Mouse (Mus musculus): ENCODE measurements around the gene Cnnm2. TPM values are rescaled to one million over a fixed set of nuclear protein-coding genes. Genes with fewer than 3 reads are reported as not detected.
A peak's percentile ranks its signal among the peaks of the same experiment; 100 is the strongest.

Cnnm2 gene
- polyA plus RNA-seq, 1 experiment from 2014 or later = 2.0 TPM

DNA sequence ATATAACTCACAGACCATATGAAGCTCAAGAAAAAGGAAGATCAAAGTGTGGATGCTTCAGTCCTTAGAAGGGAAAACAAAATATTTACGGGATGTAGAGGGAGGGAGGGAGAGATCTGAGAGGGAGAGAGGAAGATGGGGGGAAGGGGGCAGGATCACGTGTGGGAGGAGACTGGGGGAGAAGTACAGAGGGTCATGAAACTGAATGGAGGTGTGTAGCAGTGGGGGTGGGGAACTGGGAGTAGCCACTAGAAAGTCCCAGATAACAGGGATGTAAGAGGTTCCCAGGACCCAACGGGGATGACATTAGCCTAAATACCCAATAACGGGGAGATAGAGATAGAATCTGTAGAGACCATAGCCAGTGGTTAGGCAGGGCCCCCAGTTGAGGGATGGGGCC lies 73.9 kb downstream of the Cnnm2 start:
- ATAC-seq (ENCODE audit: low FRiP score, low TSS enrichment) = no peak
- Histone ChIP-seq H3K27ac (replicated peaks) (no peak overlapping the region), H3K4me1 (replicated peaks; ENCODE audit: control insufficient read depth, insufficient read depth) (no peaks in the 10 kb centered on the region), H3K27me3 (ENCODE audit: control insufficient read depth, insufficient read depth, low read length) (no peaks in the 10 kb centered on the region), H3K4me3 (ENCODE audit: low read depth, low read length) (no peak overlapping the region), H3K9me3 (ENCODE audit: control insufficient read depth, low read length) (no peaks in the 10 kb centered on the region), H3K4me2 (replicated peaks; ENCODE audit: low read depth) (no peak overlapping the region), H3K9ac (ENCODE audit: low read length) (no peak overlapping the region), H3K36me3 (ENCODE audit: control insufficient read depth, insufficient read depth, low read length) (no peaks in the 10 kb centered on the region)
- 73% methylated on average over 4 of the region's 4 CpGs for WGBS
- TF ChIP-seq EP300 (optimal IDR thresholded peaks at IDR 0.05) (no peak), CTCF (IDR thresholded peaks at IDR 0.05; ENCODE audit: low read depth) (no peak)
- DNase-seq (ENCODE audit: low spot score) = no peak

DNA sequence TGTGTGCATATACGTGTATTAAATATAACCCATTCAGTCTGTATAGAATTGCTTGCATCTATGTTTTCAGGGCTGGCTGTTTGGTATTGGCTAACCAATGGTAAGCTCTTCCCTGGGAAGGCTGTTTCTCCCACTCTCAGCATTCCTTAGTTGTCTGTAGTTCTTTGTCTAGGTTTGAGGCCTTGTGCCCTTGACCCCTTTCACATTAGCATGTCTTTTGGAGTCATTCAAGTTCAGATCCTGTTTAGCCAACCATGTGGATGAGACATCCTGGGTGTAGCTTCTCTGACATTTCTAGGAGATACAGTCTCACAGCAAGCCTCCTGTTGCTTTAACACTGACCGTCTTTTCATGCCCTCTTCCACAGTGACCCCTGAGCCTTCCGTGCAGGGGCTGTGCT lies 74.7 kb downstream of the Cnnm2 start:
- H3K4me3 ChIP-seq (ENCODE audit: low read depth, low read length) = no peak overlapping the region
- no peak overlapping the region for H3K9ac ChIP-seq (ENCODE audit: low read length)
- ATAC-seq (ENCODE audit: low FRiP score, low TSS enrichment) (no peak), DNase-seq (ENCODE audit: low spot score) (no peak)
- TF ChIP-seq CTCF (IDR thresholded peaks at IDR 0.05; ENCODE audit: low read depth) (no peak), EP300 (optimal IDR thresholded peaks at IDR 0.05) (no peak)
- no peaks in the 10 kb centered on the region for H3K9me3 ChIP-seq (ENCODE audit: control insufficient read depth, low read length)
- no peak overlapping the region for H3K4me2 ChIP-seq (replicated peaks; ENCODE audit: low read depth)
- WGBS = 76% methylated on average over 3 of the region's 3 CpGs
- no peaks in the 10 kb centered on the region for H3K4me1 ChIP-seq (replicated peaks; ENCODE audit: control insufficient read depth, insufficient read depth)
- no peaks in the 10 kb centered on the region for H3K27me3 ChIP-seq (ENCODE audit: control insufficient read depth, insufficient read depth, low read length)
- no peak overlapping the region for H3K27ac ChIP-seq (replicated peaks)
- no peaks in the 10 kb centered on the region for H3K36me3 ChIP-seq (ENCODE audit: control insufficient read depth, insufficient read depth, low read length)

DNA sequence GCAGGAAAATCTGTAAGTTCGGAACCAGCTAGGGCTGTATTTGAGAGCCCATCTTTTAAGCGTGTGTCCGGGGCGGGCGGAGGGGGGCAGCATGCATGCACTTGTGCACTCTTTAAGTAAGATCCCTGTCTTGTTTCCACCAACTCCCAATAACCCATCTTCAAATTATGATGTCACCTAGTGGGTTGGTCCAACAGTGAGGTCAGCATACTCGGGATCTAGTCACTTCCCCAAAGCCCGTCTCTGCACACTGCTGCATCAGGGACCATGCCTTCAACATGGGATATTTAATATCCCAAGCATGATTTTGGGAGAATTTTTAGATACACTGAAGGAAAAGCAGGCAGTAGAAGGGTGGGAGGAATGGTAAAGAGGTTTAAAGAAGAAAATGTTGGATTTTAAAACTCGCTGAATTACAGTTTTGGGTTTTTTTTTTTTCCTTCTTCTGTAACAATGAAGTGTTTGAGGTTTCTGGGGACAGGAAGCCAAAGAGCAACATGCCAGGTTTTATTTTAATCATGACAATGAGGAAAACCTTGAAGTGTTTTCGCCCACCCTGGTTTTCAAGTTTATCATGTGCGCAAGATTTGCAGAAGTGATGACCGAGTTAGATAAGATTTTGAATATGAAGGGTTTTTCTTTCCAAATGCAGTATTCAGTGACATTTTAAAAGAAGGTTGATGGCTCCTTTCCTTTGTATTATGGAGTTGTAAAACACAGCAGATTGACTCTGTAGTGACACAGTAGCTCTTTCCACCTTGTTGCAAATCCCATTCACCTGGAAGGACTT lies 76.1 kb downstream of the Cnnm2 start:
- Histone ChIP-seq H3K9ac (ENCODE audit: low read length) (no peak overlapping the region), H3K4me3 (ENCODE audit: low read depth, low read length) (no peak overlapping the region), H3K36me3 (ENCODE audit: control insufficient read depth, insufficient read depth, low read length) (no peaks in the 10 kb centered on the region), H3K4me2 (replicated peaks; ENCODE audit: low read depth) (no peak overlapping the region), H3K27ac (replicated peaks) (no peak overlapping the region), H3K4me1 (replicated peaks; ENCODE audit: control insufficient read depth, insufficient read depth) (no peaks in the 10 kb centered on the region), H3K9me3 (ENCODE audit: control insufficient read depth, low read length) (no peaks in the 10 kb centered on the region), H3K27me3 (ENCODE audit: control insufficient read depth, insufficient read depth, low read length) (no peaks in the 10 kb centered on the region)
- WGBS = 80% methylated on average over 11 of the region's 11 CpGs
- ATAC-seq (ENCODE audit: low FRiP score, low TSS enrichment) (no peak), DNase-seq (ENCODE audit: low spot score) (no peak)
- TF ChIP-seq EP300 (optimal IDR thresholded peaks at IDR 0.05) (no peak), CTCF (IDR thresholded peaks at IDR 0.05; ENCODE audit: low read depth) (no peak)

DNA sequence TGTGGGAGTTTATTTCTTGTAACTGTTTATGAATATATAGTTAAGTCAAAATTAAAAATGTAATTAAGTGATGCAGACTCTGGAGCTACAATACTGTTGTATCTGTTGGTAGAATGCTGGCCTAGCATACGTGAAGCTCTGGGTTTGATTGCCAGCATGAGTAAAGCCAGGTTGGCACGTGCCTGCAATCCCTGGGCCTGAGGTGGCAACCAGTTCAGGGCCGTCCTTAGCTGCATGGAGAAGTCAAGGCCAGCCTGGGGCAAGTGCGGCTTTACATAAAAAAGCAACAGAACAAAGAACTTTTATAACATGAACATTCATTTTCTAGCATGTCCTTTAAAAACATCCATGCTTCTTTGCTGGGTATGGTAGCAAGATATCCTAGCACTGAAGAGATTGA lies 79.6 kb downstream of the Cnnm2 start:
- 86% methylated on average over 4 of the region's 4 CpGs for WGBS
- Histone ChIP-seq H3K36me3 (ENCODE audit: control insufficient read depth, insufficient read depth, low read length) (no peaks in the 10 kb centered on the region), H3K4me1 (replicated peaks; ENCODE audit: control insufficient read depth, insufficient read depth) (no peaks in the 10 kb centered on the region), H3K27me3 (ENCODE audit: control insufficient read depth, insufficient read depth, low read length) (no peaks in the 10 kb centered on the region), H3K4me2 (replicated peaks; ENCODE audit: low read depth) (no peak overlapping the region), H3K9me3 (ENCODE audit: control insufficient read depth, low read length) (no peaks in the 10 kb centered on the region), H3K9ac (ENCODE audit: low read length) (no peak overlapping the region), H3K27ac (replicated peaks) (no peak overlapping the region), H3K4me3 (ENCODE audit: low read depth, low read length) (no peak overlapping the region)
- ATAC-seq (ENCODE audit: low FRiP score, low TSS enrichment) (no peak), DNase-seq (ENCODE audit: low spot score) (no peak)
- TF ChIP-seq EP300 (optimal IDR thresholded peaks at IDR 0.05) = no peak
- no peak for TF ChIP-seq CTCF (IDR thresholded peaks at IDR 0.05; ENCODE audit: low read depth)

DNA sequence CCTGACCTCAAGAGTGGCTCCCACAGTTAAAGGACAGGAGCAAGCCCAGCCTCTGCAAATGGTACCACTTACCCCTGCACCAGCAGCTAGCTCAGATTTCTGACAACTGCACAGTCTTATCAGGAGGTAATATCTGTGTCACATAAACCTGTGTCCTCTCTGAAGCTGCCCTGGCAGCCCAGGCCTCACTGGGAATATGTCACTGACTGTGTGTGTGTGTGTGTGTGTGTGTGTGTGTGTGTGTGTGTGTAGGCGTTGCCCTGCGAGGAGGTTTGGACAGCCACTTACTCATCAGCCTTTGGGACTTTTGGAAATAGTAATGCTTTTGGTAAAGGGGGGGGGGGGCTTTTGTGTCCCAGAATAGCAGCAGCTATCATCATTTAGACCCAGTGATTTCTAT lies 81.6 kb downstream of the Cnnm2 start:
- H3K4me2 ChIP-seq (replicated peaks; ENCODE audit: low read depth) = no peak overlapping the region
- WGBS = 37% methylated on average over 2 of the region's 2 CpGs
- no peaks in the 10 kb centered on the region for H3K9me3 ChIP-seq (ENCODE audit: control insufficient read depth, low read length)
- no peak overlapping the region for H3K27ac ChIP-seq (replicated peaks)
- no peak for TF ChIP-seq EP300 (optimal IDR thresholded peaks at IDR 0.05)
- TF ChIP-seq CTCF (IDR thresholded peaks at IDR 0.05; ENCODE audit: low read depth) = no peak
- no peak overlapping the region for H3K4me3 ChIP-seq (ENCODE audit: low read depth, low read length)
- DNase-seq (ENCODE audit: low spot score) = no peak
- H3K27me3 ChIP-seq (ENCODE audit: control insufficient read depth, insufficient read depth, low read length) = no peaks in the 10 kb centered on the region
- no peak overlapping the region for H3K9ac ChIP-seq (ENCODE audit: low read length)
- no peaks in the 10 kb centered on the region for H3K4me1 ChIP-seq (replicated peaks; ENCODE audit: control insufficient read depth, insufficient read depth)
- 0 out of 2 replicates have a peak, but pooled peaks have one; percentile 18 for ATAC-seq (ENCODE audit: low FRiP score, low TSS enrichment)
- no peaks in the 10 kb centered on the region for H3K36me3 ChIP-seq (ENCODE audit: control insufficient read depth, insufficient read depth, low read length)

DNA sequence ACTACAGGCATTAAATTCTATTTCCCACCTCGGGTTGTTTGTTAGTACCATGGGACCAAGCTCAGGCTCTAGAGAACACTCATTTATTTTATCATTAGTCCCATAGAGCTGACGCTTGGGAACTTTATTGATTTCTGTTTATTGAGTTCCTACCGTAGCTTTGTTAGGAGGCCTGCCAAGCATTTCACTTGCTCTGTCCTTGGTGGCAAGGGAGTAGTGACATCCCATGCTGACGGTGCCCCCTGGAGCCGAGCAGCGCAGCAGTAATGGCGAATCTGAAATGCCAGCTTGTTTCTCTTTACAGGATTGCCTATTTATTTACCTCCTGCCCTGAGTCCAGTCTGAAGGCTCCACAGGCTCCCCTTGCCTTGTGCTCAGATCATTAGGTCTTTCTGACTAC lies 84.7 kb downstream of the Cnnm2 start:
- Histone ChIP-seq H3K36me3 (ENCODE audit: control insufficient read depth, insufficient read depth, low read length) (no peaks in the 10 kb centered on the region), H3K4me1 (replicated peaks; ENCODE audit: control insufficient read depth, insufficient read depth) (no peaks in the 10 kb centered on the region), H3K4me3 (ENCODE audit: low read depth, low read length) (no peak overlapping the region), H3K27ac (replicated peaks) (no peak overlapping the region), H3K4me2 (replicated peaks; ENCODE audit: low read depth) (no peak overlapping the region), H3K27me3 (ENCODE audit: control insufficient read depth, insufficient read depth, low read length) (no peaks in the 10 kb centered on the region), H3K9me3 (ENCODE audit: control insufficient read depth, low read length) (no peaks in the 10 kb centered on the region), H3K9ac (ENCODE audit: low read length) (no peak overlapping the region)
- WGBS = 80% methylated on average over 7 of the region's 7 CpGs
- TF ChIP-seq CTCF (IDR thresholded peaks at IDR 0.05; ENCODE audit: low read depth) (no peak), EP300 (optimal IDR thresholded peaks at IDR 0.05) (no peak)
- DNase-seq (ENCODE audit: low spot score) (no peak), ATAC-seq (ENCODE audit: low FRiP score, low TSS enrichment) (no peak)

All from stomach, postnatal 0 days (tissue).